Mouse (Mus musculus): Measurements from ENCODE around the gene Epn1. TPM values are rescaled to one million over a fixed set of nuclear protein-coding genes. Genes with fewer than 3 reads are reported as not detected.

Gene Epn1
- polyA plus RNA-seq, 1 experiment from 2014 or later = 80.1 TPM

DNA sequence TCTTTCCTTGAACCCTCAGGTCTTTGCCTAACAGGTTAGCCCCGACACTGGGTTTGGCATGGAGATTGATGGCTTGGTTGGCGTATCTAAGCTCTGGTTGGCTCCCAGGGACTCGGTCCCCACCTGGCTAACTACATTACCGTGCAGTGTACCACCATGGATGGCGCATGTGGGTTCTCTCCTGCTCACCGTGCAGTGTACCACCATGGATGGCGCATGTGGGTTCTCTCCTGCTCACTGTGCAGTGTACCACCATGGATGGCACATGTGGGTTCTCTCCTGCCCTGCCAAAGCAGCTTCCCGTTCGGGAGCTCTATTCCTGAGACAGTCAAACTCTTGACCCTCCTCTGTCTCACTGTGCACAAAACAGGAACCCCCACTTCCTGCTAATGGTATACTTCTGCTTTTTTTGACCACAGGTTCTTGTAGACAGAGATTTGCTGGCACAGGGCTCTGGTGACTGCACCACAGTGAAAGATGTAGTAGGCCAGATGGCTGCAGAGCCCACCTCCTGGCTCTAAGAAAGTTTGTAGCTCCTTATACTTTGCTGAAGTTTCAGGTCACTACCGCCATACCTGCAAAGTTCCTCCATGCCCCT is 21.1 kb downstream of the Epn1 start:
- H3K4me1 ChIP-seq (replicated peaks) = no peaks in the 10 kb centered on the region
- H3K27me3 ChIP-seq = no peaks in the 10 kb centered on the region
- no peaks in the 10 kb centered on the region for H3K9me3 ChIP-seq
- ATAC-seq = no peak
- no peak overlapping the region for H3K4me3 ChIP-seq (replicated peaks)
- WGBS = 92% methylated on average over 10 of the region's 10 CpGs
- no peak overlapping the region for H3K9ac ChIP-seq (replicated peaks)
- peaks cover 36% of the 10 kb centered on the region for H3K36me3 ChIP-seq
- no peak overlapping the region for H3K4me2 ChIP-seq (replicated peaks)
- H3K27ac ChIP-seq = no peak overlapping the region

DNA sequence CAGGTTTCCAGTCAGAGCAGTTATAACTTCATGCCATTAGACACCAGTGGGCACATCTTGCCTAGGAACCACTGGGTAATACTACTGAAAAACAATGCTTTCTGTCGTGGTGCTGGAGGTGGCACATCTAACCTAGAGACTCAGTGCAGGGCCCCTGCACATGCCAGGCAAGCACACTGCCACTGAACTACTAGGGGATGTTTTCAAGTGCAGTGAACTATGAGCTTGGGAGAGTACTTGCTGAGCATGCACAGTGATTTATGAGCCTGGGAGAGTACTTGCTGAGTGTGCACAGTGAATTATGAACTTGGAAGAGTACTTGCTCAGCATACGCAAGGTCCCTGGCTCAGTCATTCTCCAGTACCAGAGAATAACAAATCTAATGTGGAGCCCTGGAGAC is 22.5 kb downstream of the Epn1 start:
- ATAC-seq = no peak
- no peak overlapping the region for H3K9ac ChIP-seq (replicated peaks)

DNA sequence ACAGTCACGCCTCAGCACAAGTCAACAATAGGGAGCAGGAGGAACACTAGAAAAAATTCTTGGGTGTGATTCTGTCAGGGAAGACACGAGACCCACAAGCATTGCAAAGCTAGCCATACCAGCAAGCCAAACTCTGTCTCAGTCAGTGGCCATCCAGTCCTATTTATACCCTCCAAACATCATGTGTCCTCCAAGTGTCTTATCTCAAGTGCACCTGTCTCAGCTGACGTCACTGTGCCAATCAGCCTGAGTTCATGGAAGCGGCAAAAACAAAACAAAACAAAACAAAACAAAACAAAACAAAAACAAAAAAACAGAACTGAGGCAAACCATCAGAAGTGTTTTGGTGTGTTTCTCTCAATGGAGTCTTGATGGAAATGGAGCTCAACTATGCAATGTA is 28.2 kb downstream of the Epn1 start:
- H3K27me3 ChIP-seq = no peaks in the 10 kb centered on the region
- no peaks in the 10 kb centered on the region for H3K4me1 ChIP-seq (replicated peaks)
- no peak overlapping the region for H3K9ac ChIP-seq (replicated peaks)
- H3K27ac ChIP-seq = no peak overlapping the region
- ATAC-seq = no peak
- H3K9me3 ChIP-seq = no peaks in the 10 kb centered on the region
- H3K4me3 ChIP-seq (replicated peaks) = no peak overlapping the region
- 84% methylated on average over 4 of the region's 4 CpGs for WGBS
- H3K4me2 ChIP-seq (replicated peaks) = no peak overlapping the region
- no peaks in the 10 kb centered on the region for H3K36me3 ChIP-seq

More for the DNA sequence above, 22.5 kb downstream of the Epn1 start:
- Histone ChIP-seq H3K27me3 (no peaks in the 10 kb centered on the region), H3K36me3 (peaks cover 22% of the 10 kb centered on the region), H3K9me3 (no peaks in the 10 kb centered on the region), H3K4me2 (replicated peaks) (no peak overlapping the region), H3K27ac (no peak overlapping the region), H3K4me1 (replicated peaks) (no peaks in the 10 kb centered on the region), H3K4me3 (replicated peaks) (no peak overlapping the region)
- 93% methylated on average over 2 of the region's 2 CpGs for WGBS

DNA sequence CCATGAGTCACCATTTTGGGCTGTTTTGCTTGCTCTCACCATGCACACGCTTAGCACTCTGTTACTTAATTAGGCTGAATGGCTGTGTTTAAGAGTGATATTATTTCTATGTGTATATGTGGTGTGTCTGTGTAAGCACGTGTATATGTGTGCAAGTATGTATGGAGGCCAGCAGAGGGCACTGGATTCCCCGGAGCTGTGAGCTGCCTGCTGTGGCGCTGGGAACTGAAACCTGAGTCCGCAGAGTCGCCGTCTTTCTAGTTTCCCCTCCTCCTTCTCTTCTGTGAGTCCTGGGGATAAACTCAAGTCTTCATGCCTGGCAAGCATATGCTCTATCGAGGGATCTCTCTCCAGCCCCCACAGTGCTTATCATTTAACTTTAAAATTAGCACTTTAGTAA is 29.3 kb downstream of the Epn1 start:
- H3K9ac ChIP-seq (replicated peaks) = no peak overlapping the region
- 85% methylated on average over 8 of the region's 8 CpGs for WGBS

DNA sequence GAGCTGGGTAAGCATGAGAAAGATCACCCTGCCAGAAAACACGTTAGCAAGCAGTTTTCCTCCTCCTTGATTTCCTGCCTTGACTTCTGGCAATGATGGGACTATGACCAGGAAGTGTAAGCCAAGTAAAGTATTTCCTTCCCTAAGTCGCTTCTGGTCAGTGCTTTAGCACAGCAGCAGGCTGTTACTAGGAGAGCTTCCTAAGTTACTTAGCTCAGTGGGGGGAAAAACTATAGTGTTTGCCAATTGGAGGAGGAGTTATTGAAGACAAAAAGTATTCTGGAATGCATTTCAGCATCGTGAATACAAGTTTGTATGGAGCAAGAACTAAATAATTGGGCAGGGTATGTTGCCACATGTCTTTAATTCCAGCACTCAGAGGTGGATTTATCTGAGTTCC is 32.7 kb downstream of the Epn1 start:
- H3K4me2 ChIP-seq (replicated peaks) = no peak overlapping the region
- H3K27ac ChIP-seq = no peak overlapping the region
- 55% methylated on average over 3 of the region's 3 CpGs for WGBS
- no peaks in the 10 kb centered on the region for H3K9me3 ChIP-seq
- ATAC-seq = no peak
- no peaks in the 10 kb centered on the region for H3K36me3 ChIP-seq
- no peaks in the 10 kb centered on the region for H3K4me1 ChIP-seq (replicated peaks)
- no peak overlapping the region for H3K4me3 ChIP-seq (replicated peaks)
- no peak overlapping the region for H3K9ac ChIP-seq (replicated peaks)
- no peaks in the 10 kb centered on the region for H3K27me3 ChIP-seq

More for the DNA sequence above, 29.3 kb downstream of the Epn1 start:
- Histone ChIP-seq H3K36me3 (no peaks in the 10 kb centered on the region), H3K27me3 (no peaks in the 10 kb centered on the region), H3K4me3 (replicated peaks) (no peak overlapping the region), H3K4me2 (replicated peaks) (no peak overlapping the region), H3K27ac (no peak overlapping the region), H3K9me3 (no peaks in the 10 kb centered on the region), H3K4me1 (replicated peaks) (no peaks in the 10 kb centered on the region)
- ATAC-seq = no peak

DNA sequence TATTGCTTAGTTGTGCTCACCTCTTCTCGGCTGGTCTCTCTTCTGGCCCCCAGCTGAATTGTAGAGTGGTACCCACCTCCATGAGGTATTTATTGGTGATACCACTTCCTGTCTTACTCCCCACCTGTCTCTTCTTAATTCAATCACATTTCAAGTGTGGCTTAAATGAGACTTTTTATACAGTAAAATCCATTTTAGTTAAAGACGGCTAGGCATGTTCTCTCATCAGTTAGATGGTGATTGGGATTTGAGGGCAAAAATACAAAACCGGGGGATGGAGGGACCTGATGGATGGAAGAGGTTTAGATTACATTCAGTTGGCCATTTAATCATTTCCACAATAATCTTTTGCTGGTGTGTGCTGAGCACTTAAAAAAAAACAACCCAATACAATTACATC is 36.8 kb downstream of the Epn1 start, which contains the start of gene Rfpl4:
TSS of gene Rfpl4 (minus strand) at position 101 of the 400 bp plus-strand sequence.
- H3K9me3 ChIP-seq = no peaks in the 10 kb centered on the region
- WGBS = 88% methylated on average over 3 of the region's 3 CpGs
- no peaks in the 10 kb centered on the region for H3K4me1 ChIP-seq (replicated peaks)
- no peak within 1 kb of the TSS for H3K27ac ChIP-seq
- no peak within 1 kb of the TSS for H3K9ac ChIP-seq (replicated peaks)
- H3K4me2 ChIP-seq (replicated peaks) = no peak within 1 kb of the TSS
- no peaks in the 10 kb centered on the region for H3K36me3 ChIP-seq
- no peaks in the 10 kb centered on the region for H3K27me3 ChIP-seq
- no peak within 1 kb of the TSS for H3K4me3 ChIP-seq (replicated peaks)
- no peak for ATAC-seq

DNA sequence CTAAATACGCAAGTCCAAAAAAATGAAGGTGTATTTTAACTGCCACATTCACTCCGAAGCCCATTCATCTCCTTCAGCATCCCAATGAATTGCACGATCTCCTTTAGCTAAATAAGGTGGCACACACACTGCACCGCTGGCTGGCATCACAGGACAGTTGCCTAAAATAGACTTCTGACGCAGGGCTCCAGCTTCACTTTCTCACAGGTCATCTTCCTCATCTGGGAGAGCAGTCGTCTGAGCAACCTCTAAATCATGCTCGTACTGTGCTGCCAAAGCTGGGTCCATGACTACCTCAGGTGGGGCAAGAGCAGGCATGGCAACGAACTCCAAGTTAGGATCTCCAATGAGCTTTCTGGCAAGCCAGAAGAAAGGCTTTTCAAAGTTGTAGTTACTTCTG is 45.0 kb downstream of the Epn1 start:
- 88% methylated on average over 8 of the region's 8 CpGs for WGBS
- Histone ChIP-seq H3K9me3 (no peaks in the 10 kb centered on the region), H3K27ac (no peak overlapping the region), H3K4me2 (replicated peaks) (no peak overlapping the region), H3K36me3 (no peaks in the 10 kb centered on the region), H3K27me3 (0 out of 2 replicates have a peak, but pooled peaks cover 3% of the 10 kb centered on the region), H3K4me1 (replicated peaks) (0 out of 2 replicates have a peak, but pooled peaks cover 5% of the 10 kb centered on the region), H3K4me3 (replicated peaks) (no peak overlapping the region), H3K9ac (replicated peaks) (no peak overlapping the region)
- ATAC-seq = no peak

DNA sequence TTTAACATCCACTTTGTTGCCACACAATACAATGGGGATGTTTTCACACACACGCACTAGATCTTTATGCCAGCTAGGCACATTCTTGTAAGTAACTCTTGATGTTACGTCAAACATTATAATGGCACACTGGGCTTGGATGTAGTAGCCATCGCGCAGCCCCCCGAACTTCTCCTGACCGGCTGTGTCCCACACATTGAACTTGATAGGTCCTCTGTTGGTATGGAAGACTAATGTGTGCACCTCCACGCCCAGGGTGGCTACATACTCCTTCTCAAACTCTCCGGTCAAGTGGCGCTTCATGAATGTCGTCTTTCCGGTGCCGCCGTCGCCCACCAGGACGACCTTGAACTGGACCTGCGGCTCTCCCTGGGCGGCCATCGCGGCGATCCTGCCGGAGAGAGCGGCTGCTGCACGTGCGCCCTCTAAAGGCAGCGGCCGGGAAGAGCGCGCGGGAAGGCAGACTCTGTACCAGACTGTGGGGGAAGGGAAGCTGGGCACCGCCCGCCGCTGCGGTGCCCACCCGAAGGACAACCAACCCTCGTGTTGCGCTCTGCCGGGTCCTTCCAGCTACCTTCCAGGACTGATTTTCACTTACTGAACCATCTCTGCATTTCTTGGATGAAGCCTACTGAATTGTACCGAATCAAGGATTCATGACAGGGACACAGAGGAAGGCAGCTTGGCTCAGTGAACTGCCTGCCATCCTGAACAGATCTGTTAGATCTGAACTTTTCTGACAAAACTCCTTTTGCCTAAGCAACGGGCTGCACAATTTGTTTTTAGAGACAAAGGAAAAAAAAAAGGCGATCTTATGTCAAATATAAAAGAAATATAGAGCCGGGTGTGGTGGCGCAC is 45.7 kb downstream of the Epn1 start, which contains the start of gene Rasl2-9:
TSS of gene Rasl2-9 (minus strand) at position 402 of the 858 bp plus-strand sequence.
- H3K4me1 ChIP-seq (replicated peaks) = 0 out of 2 replicates have a peak, but pooled peaks cover 5% of the 10 kb centered on the region
- H3K4me3 ChIP-seq (replicated peaks) = peak within 1 kb of the TSS; percentile 39
- WGBS = 18% methylated on average over 42 of the region's 42 CpGs
- H3K9ac ChIP-seq (replicated peaks) = peak within 1 kb of the TSS; percentile 51
- no peak within 1 kb of the TSS for H3K27ac ChIP-seq
- H3K9me3 ChIP-seq = no peaks in the 10 kb centered on the region
- peak within 1 kb of the TSS; percentile 56 for H3K4me2 ChIP-seq (replicated peaks)
- H3K36me3 ChIP-seq = no peaks in the 10 kb centered on the region
- H3K27me3 ChIP-seq = 0 out of 2 replicates have a peak, but pooled peaks cover 3% of the 10 kb centered on the region
- ATAC-seq = peak; percentile 81

Small RNA genes lying within 50 kb of the gene (microRNA-seq; reads per million reads assigned to microRNA genes)
- not detected for gene Gm26217

Other genes with a start within 250 kb of the Epn1 start
- 8.8 and 9.7 TPM in 2 replicates for gene Shisa7, start 235.5 kb upstream of the Epn1 start, polyA plus RNA-seq (2015; fragmentation: Nextera tagmentation; extraction: Ambion mirVana)
- 3.3 and 5.3 TPM in 2 replicates for gene Isoc2b, start 210.0 kb upstream of the Epn1 start, polyA plus RNA-seq (2015; fragmentation: Nextera tagmentation; extraction: Ambion mirVana)
- gene Isoc2a, start 203.1 kb upstream of the Epn1 start, polyA plus RNA-seq (2015; fragmentation: Nextera tagmentation; extraction: Ambion mirVana) = 0.43 and 0.65 TPM in 2 replicates
- gene Gm36210, start 173.7 kb upstream of the Epn1 start, polyA plus RNA-seq (2015; fragmentation: Nextera tagmentation; extraction: Ambion mirVana) = 0.31 and 0.32 TPM in 2 replicates
- 4.3 and 4.4 TPM in 2 replicates for gene Zfp628, start 165.0 kb upstream of the Epn1 start, polyA plus RNA-seq (2015; fragmentation: Nextera tagmentation; extraction: Ambion mirVana)
- 29.5 and 31.1 TPM in 2 replicates for gene Nat14, start 158.2 kb upstream of the Epn1 start, polyA plus RNA-seq (2015; fragmentation: Nextera tagmentation; extraction: Ambion mirVana)
- gene Ssc5d, start 154.4 kb upstream of the Epn1 start, polyA plus RNA-seq (2015; fragmentation: Nextera tagmentation; extraction: Ambion mirVana) = 0.88 and 0.98 TPM in 2 replicates
- gene Sbk2, start 115.8 kb upstream of the Epn1 start, polyA plus RNA-seq (2015; fragmentation: Nextera tagmentation; extraction: Ambion mirVana) = 0.12 and 0.13 TPM in 2 replicates
- 0.10 and 0.13 TPM in 2 replicates for gene Sbk3, start 109.1 kb upstream of the Epn1 start, polyA plus RNA-seq (2015; fragmentation: Nextera tagmentation; extraction: Ambion mirVana)
- 65.2 and 68.4 TPM in 2 replicates for gene Zfp579, start 84.1 kb upstream of the Epn1 start, polyA plus RNA-seq (2015; fragmentation: Nextera tagmentation; extraction: Ambion mirVana)
- 8.6 and 8.9 TPM in 2 replicates for gene Zfp524, start 65.8 kb upstream of the Epn1 start, polyA plus RNA-seq (2015; fragmentation: Nextera tagmentation; extraction: Ambion mirVana)
- 42.0 and 51.1 TPM in 2 replicates for gene Fiz1, start 65.5 kb upstream of the Epn1 start, polyA plus RNA-seq (2015; fragmentation: Nextera tagmentation; extraction: Ambion mirVana)
- gene Gm44973, start 64.7 kb upstream of the Epn1 start, polyA plus RNA-seq (2015; fragmentation: Nextera tagmentation; extraction: Ambion mirVana) = 0.89 and 1.3 TPM in 2 replicates
- gene Zfp865, start 59.9 kb upstream of the Epn1 start, polyA plus RNA-seq (2015; fragmentation: Nextera tagmentation; extraction: Ambion mirVana) = 5.7 and 7.9 TPM in 2 replicates
- gene Ccdc106, start 59.7 kb upstream of the Epn1 start, polyA plus RNA-seq (2015; fragmentation: Nextera tagmentation; extraction: Ambion mirVana) = 25.8 and 30.1 TPM in 2 replicates
- gene 4632433K11Rik, start 46.1 kb upstream of the Epn1 start, polyA plus RNA-seq (2015; fragmentation: Nextera tagmentation; extraction: Ambion mirVana) = not detected in 2 replicates
- 10.5 and 11.2 TPM in 2 replicates for gene Zfp784, start 41.8 kb upstream of the Epn1 start, polyA plus RNA-seq (2015; fragmentation: Nextera tagmentation; extraction: Ambion mirVana)
- 70.1 and 72.8 TPM in 2 replicates for gene Zfp580, start 28.7 kb upstream of the Epn1 start, polyA plus RNA-seq (2015; fragmentation: Nextera tagmentation; extraction: Ambion mirVana)
- gene U2af2, start 18.1 kb upstream of the Epn1 start, polyA plus RNA-seq (2015; fragmentation: Nextera tagmentation; extraction: Ambion mirVana) = 121 and 128 TPM in 2 replicates
- not detected in 2 replicates for gene Rfpl4, start 36.7 kb downstream of the Epn1 start, polyA plus RNA-seq (2015; fragmentation: Nextera tagmentation; extraction: Ambion mirVana)
- gene Rasl2-9, start 45.7 kb downstream of the Epn1 start, polyA plus RNA-seq (2015; fragmentation: Nextera tagmentation; extraction: Ambion mirVana) = 0.38 and 0.41 TPM in 2 replicates
- 0.01 TPM in 1 of 2 replicates, not detected in the other for gene Vmn1r55, start 69.4 kb downstream of the Epn1 start, polyA plus RNA-seq (2015; fragmentation: Nextera tagmentation; extraction: Ambion mirVana)
- not detected in 2 replicates for gene Vmn1r56, start 116.5 kb downstream of the Epn1 start, polyA plus RNA-seq (2015; fragmentation: Nextera tagmentation; extraction: Ambion mirVana)
- gene Vmn1r57, start 138.3 kb downstream of the Epn1 start, polyA plus RNA-seq (2015; fragmentation: Nextera tagmentation; extraction: Ambion mirVana) = not detected in 2 replicates